Mouse (Mus musculus) CH12.LX (cell line): ENCODE data around the gene Il2ra.

ENCODE experiments used
- CTCF ChIP-seq, 2 experiments: IDR thresholded peaks in 1 of 2; conservative IDR thresholded peaks in 1 of 2; 2 replicates each; pipeline ENCODE4 v1.5.1; 2011 to 2012; ENCODE audit warnings: low read depth in 2 of 2, low read length in 2 of 2, improper control_type of control experiment in 1 of 2, inconsistent platforms in 1 of 2, mild to moderate bottlenecking in 1 of 2, moderate library complexity in 1 of 2
- ELF1 ChIP-seq: IDR thresholded peaks from 2 replicates; pipeline ENCODE4 v1.6.1; 2014; ENCODE audit warnings: low read depth, mild to moderate bottlenecking, inconsistent platforms, low read length, improper control_type of control experiment
- EP300 ChIP-seq: IDR thresholded peaks from 2 replicates; pipeline ENCODE4 v1.6.1; 2011; ENCODE audit warnings: low read length, improper control_type of control experiment
- PAX5 ChIP-seq: IDR thresholded peaks from 2 replicates; pipeline ENCODE4 v1.6.1; 2012; ENCODE audit warnings: low read length, inconsistent platforms, mixed read lengths
- POLR2A ChIP-seq: IDR thresholded peaks from 2 replicates; pipeline ENCODE4 v1.6.1; 2011; ENCODE audit warnings: low read depth, mild to moderate bottlenecking, improper control_type of control experiment, low read length
- SIN3A ChIP-seq: IDR thresholded peaks from 2 replicates; pipeline ENCODE4 v1.6.1; 2012; ENCODE audit warnings: low read length, improper control_type of control experiment, inconsistent platforms
- TCF12 ChIP-seq: IDR thresholded peaks from 2 replicates; pipeline ENCODE4 v1.6.1; 2014; ENCODE audit warnings: low read depth, mild to moderate bottlenecking, inconsistent platforms, low read length, improper control_type of control experiment
- USF1 ChIP-seq: IDR thresholded peaks from 2 replicates; pipeline ENCODE4 v1.6.1; 2014; ENCODE audit warnings: low read depth, mild to moderate bottlenecking, inconsistent platforms, low read length, improper control_type of control experiment
- ZC3H11A ChIP-seq: IDR thresholded peaks from 2 replicates; pipeline ENCODE4 v1.6.1; 2012; ENCODE audit warnings: low read depth, mild to moderate bottlenecking, inconsistent platforms, low read length, improper control_type of control experiment

GRCm38 (mm10) chr2:11644057-11644456 is 1.4 kb downstream of the Il2ra start:
- peak; percentile 21; the same call in 1 of the 2 replicates for TF ChIP-seq POLR2A
- TF ChIP-seq CTCF (conservative IDR thresholded peaks at IDR 0.05 in 1 of 2, IDR thresholded peaks at IDR 0.05 in 1 of 2; ENCODE audit: low read depth in 2 of 2, low read length in 2 of 2) = no peak
- no peak for TF ChIP-seq PAX5
- TF ChIP-seq USF1 = no peak
- no peak for TF ChIP-seq ELF1
- no peak for TF ChIP-seq SIN3A
- TF ChIP-seq EP300 = 0 out of 2 replicates have a peak, but pooled peaks have one; percentile 35
- TF ChIP-seq TCF12 = peak; percentile 48; the same call in 1 of the 2 replicates
- TF ChIP-seq ZC3H11A = no peak
